Comparison of ENCODE assay signal across 8 mouse cellular contexts in genomic region chr12:86947681-86948401, GRCm38 (mm10). TPM values are rescaled to one million over a fixed set of nuclear protein-coding genes. Genes with fewer than 3 reads are reported as not detected.
DNase-seq lines count a peak whose midpoint lies in the region; ATAC-seq and TF ChIP-seq lines count a peak whose summit lies in the region.

No protein-coding gene starts in this region.

- H3K27ac ChIP-seq in ES-E14 (ENCODE audit: insufficient read depth, low read depth, low read length, poor library complexity, severe bottlenecking): peak overlapping the region; percentile 66
- peak overlapping the region; percentile 99 for H3K27ac ChIP-seq in heart, embryonic 15.5 days
- H3K27ac ChIP-seq in liver, embryonic 15.5 days (replicated peaks): peak overlapping the region; percentile 98
- H3K27ac ChIP-seq in neural tube, embryonic 15.5 days (replicated peaks): peak overlapping the region; percentile 99

- peak overlapping the region; percentile 89 for H3K9ac ChIP-seq in ES-E14 (ENCODE audit: insufficient read depth, low read depth, low read length, poor library complexity, severe bottlenecking)
- peak overlapping the region; percentile 67 for H3K9ac ChIP-seq in heart, embryonic 15.5 days
- H3K9ac ChIP-seq in liver, embryonic 15.5 days: peak overlapping the region; percentile 89
- H3K9ac ChIP-seq in neural tube, embryonic 15.5 days (replicated peaks): peak overlapping the region; percentile 95

- no peaks in the 10 kb centered on the region for H3K9me3 ChIP-seq in ES-E14 (ENCODE audit: control insufficient read depth, insufficient read depth, low read depth, low read length)
- H3K9me3 ChIP-seq in heart, embryonic 15.5 days (replicated peaks): no peaks in the 10 kb centered on the region
- no peaks in the 10 kb centered on the region for H3K9me3 ChIP-seq in liver, embryonic 15.5 days (replicated peaks)
- H3K9me3 ChIP-seq in neural tube, embryonic 15.5 days (replicated peaks): no peaks in the 10 kb centered on the region

- WGBS in heart, embryonic 15.5 days: 15% methylated on average over 26 of the region's 26 CpGs
- 16% methylated on average over 26 of the region's 26 CpGs for WGBS in liver, embryonic 15.5 days (ENCODE audit: insufficient replicate concordance)
- 13% methylated on average over 26 of the region's 26 CpGs for WGBS in neural tube, embryonic 15.5 days

- ATAC-seq in erythroid progenitor cell, adult 5-6 weeks (replicated peaks; ENCODE audit: low FRiP score, poor library complexity, severe bottlenecking): peak; percentile 28
- peak; percentile 20; the same call in 1 of the 2 replicates for ATAC-seq in heart, embryonic 15.5 days (replicated peaks; ENCODE audit: insufficient number of reproducible peaks, insufficient read depth, low FRiP score, low read depth)
- ATAC-seq in liver, embryonic 15.5 days (ENCODE audit: insufficient read depth): peak; percentile 14; the same call in 1 of the 2 replicates
- peak; percentile 65 for ATAC-seq in neural tube, embryonic 15.5 days (ENCODE audit: low FRiP score)

- H3K4me3 ChIP-seq in ES-E14 (ENCODE audit: insufficient read depth in 1 of 2, low read depth in 1 of 2, low read length in 2 of 2, poor library complexity in 1 of 2, severe bottlenecking in 1 of 2): peak overlapping the region; percentile 87 to 88
- peak overlapping the region; percentile 67 for H3K4me3 ChIP-seq in heart, embryonic 15.5 days
- H3K4me3 ChIP-seq in liver, embryonic 15.5 days (replicated peaks): peak overlapping the region; percentile 85
- peak overlapping the region; percentile 72 for H3K4me3 ChIP-seq in neural tube, embryonic 15.5 days (replicated peaks)

- H3K4me1 ChIP-seq in ES-E14 (ENCODE audit: control insufficient read depth in 2 of 2, insufficient read depth in 2 of 2, low read length in 2 of 2, poor library complexity in 1 of 2): peaks cover 2 to 11% of the 10 kb centered on the region in 2 experiments; a peak in 3 of 4 replicates
- H3K4me1 ChIP-seq in heart, embryonic 15.5 days (replicated peaks): peaks cover 32% of the 10 kb centered on the region
- peaks cover 50% of the 10 kb centered on the region for H3K4me1 ChIP-seq in liver, embryonic 15.5 days (replicated peaks)
- peaks cover 39% of the 10 kb centered on the region for H3K4me1 ChIP-seq in neural tube, embryonic 15.5 days

- H3K27me3 ChIP-seq in heart, embryonic 15.5 days: no peaks in the 10 kb centered on the region
- 0 out of 2 replicates have a peak, but pooled peaks cover 4% of the 10 kb centered on the region for H3K27me3 ChIP-seq in liver, embryonic 15.5 days
- H3K27me3 ChIP-seq in neural tube, embryonic 15.5 days (replicated peaks): no peaks in the 10 kb centered on the region

- peaks cover 4% of the 10 kb centered on the region for H3K36me3 ChIP-seq in ES-E14 (ENCODE audit: control insufficient read depth, insufficient read depth, low read length, poor library complexity, severe bottlenecking)
- H3K36me3 ChIP-seq in heart, embryonic 15.5 days: peaks cover 3% of the 10 kb centered on the region; the same call in 1 of the 2 replicates
- H3K36me3 ChIP-seq in liver, embryonic 15.5 days (replicated peaks): peaks cover 6% of the 10 kb centered on the region; the same call in 1 of the 2 replicates
- H3K36me3 ChIP-seq in neural tube, embryonic 15.5 days: peaks cover 6% of the 10 kb centered on the region

- peak overlapping the region; percentile 79 for H3K4me2 ChIP-seq in heart, embryonic 15.5 days
- peak overlapping the region; percentile 96 for H3K4me2 ChIP-seq in liver, embryonic 15.5 days
- peak overlapping the region; percentile 87 for H3K4me2 ChIP-seq in neural tube, embryonic 15.5 days

- in situ Hi-C loops in ES-E14 (cut with MboI; ENCODE audit: low sequenced_read_pairs in 2 of 2, unreplicated experiment in 2 of 2): no loop called here

- DNase-seq in ES-E14 (ENCODE audit: low read depth, low spot score): no peak
- peak; percentile 61 to 75 for DNase-seq in adrenal gland, postnatal 36 days
- DNase-seq in kidney, postnatal 14 days: peak; percentile 71
- no peak for DNase-seq in B cell, adult 2 months

TF ChIP-seq in ES-E14, 5 proteins besides CTCF, POLR2A, EP300 and RAD21:
- TF ChIP-seq ZNF384 (IDR thresholded peaks at IDR 0.05; ENCODE audit: low read depth, low read length) (no peak), CHD2 (IDR thresholded peaks at IDR 0.05; ENCODE audit: low read depth, low read length) (no peak), ZC3H11A (IDR thresholded peaks at IDR 0.05; ENCODE audit: borderline replicate concordance, low read depth, low read length) (no peak), MAFK (IDR thresholded peaks at IDR 0.05; ENCODE audit: insufficient read depth, low read depth, low read length) (no peak), HCFC1 (IDR thresholded peaks at IDR 0.05; ENCODE audit: borderline replicate concordance, insufficient read depth, low read length) (no peak)

RNA-seq across cellular contexts. Expression of gene Cipc, which starts 1.0 kb away (rescaled TPM):
- 26.5 and 27.6 TPM in 2 replicates for total RNA-seq in ES-E14 (2012; rRNA removed)
- 10 to 100 TPM; 24.4 to 24.7 TPM for total RNA-seq in adrenal gland, postnatal 36 days (2021)
- total RNA-seq in erythroid progenitor cell, adult 5-6 weeks (2015; ENCODE audit: low replicate concordance): 8.6 and 9.2 TPM in 2 replicates
- 5.8 and 16.4 TPM in 2 replicates for total RNA-seq in erythroid progenitor cell, adult 5-6 weeks (2017; ENCODE audit: low replicate concordance)
- polyA plus RNA-seq in heart, embryonic 15.5 days (2015; fragmentation: Nextera tagmentation; extraction: Ambion mirVana): 18.7 and 23.4 TPM in 2 replicates
- 7.8 and 8.2 TPM in 2 replicates for polyA plus RNA-seq in liver, embryonic 15.5 days (2015; fragmentation: Nextera tagmentation; extraction: Ambion mirVana)
- polyA plus RNA-seq in neural tube, embryonic 15.5 days (2015; fragmentation: Nextera tagmentation; extraction: Ambion mirVana): 37.2 and 40.8 TPM in 2 replicates

RNA-seq across cellular contexts. Expression of gene Zdhhc22, which starts 42.4 kb away (rescaled TPM):
- total RNA-seq in ES-E14 (2012; rRNA removed): not detected in 2 replicates
- total RNA-seq in adrenal gland, postnatal 36 days (2021): under 1 TPM; 0.49 to 0.60 TPM
- not detected in 2 replicates for total RNA-seq in erythroid progenitor cell, adult 5-6 weeks (2015; ENCODE audit: low replicate concordance)
- total RNA-seq in erythroid progenitor cell, adult 5-6 weeks (2017; ENCODE audit: low replicate concordance): not detected in 2 replicates
- 0.06 TPM in 1 of 2 replicates, not detected in the other for polyA plus RNA-seq in heart, embryonic 15.5 days (2015; fragmentation: Nextera tagmentation; extraction: Ambion mirVana)
- polyA plus RNA-seq in liver, embryonic 15.5 days (2015; fragmentation: Nextera tagmentation; extraction: Ambion mirVana): 0.05 TPM in 1 of 2 replicates, not detected in the other
- polyA plus RNA-seq in neural tube, embryonic 15.5 days (2015; fragmentation: Nextera tagmentation; extraction: Ambion mirVana): 18.2 and 19.4 TPM in 2 replicates

Comparison
In these comparisons a context has a peak if more than half of its experiments do, and no peak if none do; other contexts are left out.
1. DNase-seq: peak in adrenal gland, postnatal 36 days (2 of 2) and kidney, postnatal 14 days (single experiment); none in ES-E14 (single experiment) and B cell, adult 2 months (0 of 2).
2. ATAC-seq: peak in every context shown above with its lines; median percentile 65 in neural tube, embryonic 15.5 days; 28 in erythroid progenitor cell, adult 5-6 weeks; 20 in heart, embryonic 15.5 days; 14 in liver, embryonic 15.5 days.
3. Peak in every context shown above with its lines, with median percentiles within 50 percentile points of each other: H3K27ac ChIP-seq, H3K4me3 ChIP-seq, H3K9ac ChIP-seq and H3K4me2 ChIP-seq.